Mouse (Mus musculus) left cerebral cortex, postnatal 14 days (tissue): ENCODE results near the gene Zfhx3. TPM values are rescaled to one million over a fixed set of nuclear protein-coding genes. Genes with fewer than 3 reads are reported as not detected.
A peak's percentile ranks its signal among the peaks of the same experiment; 100 is the strongest.

ENCODE experiments used
- DNase-seq, 2 experiments: peaks; one replicate each; pipeline ENCODE4 v3.0.0; 2021 to 2022; ENCODE audit warnings: low spot score in 2 of 2, mixed read lengths in 1 of 2
- intact Hi-C: fragments of 180-260 bp; cut with DNase I; formaldehyde crosslinking; loops from one replicate; pipeline ENCODE4 v1.15.1; 2025
- total RNA-seq, 2 experiments: library from RNA; stranded (reverse); gene quantifications; 2 replicates each; pipeline ENCODE4 v1.2.3; 2021

Gene Zfhx3
- total RNA-seq, 2 experiments from 2014 or later: 4.1 to 4.2 TPM

- intact Hi-C loops: no loop called here
- no peak for DNase-seq
Observed at GRCm38 (mm10) chr8:108215026-108215425, 272.6 kb downstream of the Zfhx3 start.

DNA sequence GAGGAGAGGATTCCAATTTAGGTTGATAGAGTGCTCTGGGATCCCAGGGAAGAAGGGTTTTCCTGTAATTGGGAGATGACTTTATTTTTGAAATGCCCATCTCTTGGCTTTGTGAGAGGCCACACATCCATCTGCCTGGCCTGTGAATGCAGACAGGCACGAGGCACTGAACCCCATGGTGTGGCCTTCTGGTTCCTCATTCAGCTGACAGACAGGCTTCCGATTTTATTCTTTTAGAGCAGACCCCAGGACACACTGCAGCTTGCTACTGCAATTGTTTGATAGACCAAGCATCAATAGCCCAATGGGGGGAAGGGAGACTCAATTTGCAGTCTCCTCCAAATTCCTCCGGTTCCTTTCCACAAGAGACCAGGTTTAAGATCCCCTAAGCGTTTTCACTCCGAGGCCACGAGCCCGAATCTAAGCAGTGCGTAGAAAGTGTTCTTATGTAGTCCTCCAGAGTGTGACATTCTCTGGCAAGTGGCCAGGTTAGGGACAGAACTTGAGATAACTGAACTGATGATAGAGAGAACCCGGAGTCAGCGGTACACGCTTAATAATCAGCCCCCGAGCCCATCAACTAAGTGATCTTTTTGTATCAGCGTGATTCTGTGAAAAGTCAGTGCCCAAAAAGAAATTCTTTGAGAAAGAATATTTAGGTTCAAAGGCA is 275.9 kb downstream of the Zfhx3 start:
- intact Hi-C loops: no loop called here
- DNase-seq: no peak

DNA sequence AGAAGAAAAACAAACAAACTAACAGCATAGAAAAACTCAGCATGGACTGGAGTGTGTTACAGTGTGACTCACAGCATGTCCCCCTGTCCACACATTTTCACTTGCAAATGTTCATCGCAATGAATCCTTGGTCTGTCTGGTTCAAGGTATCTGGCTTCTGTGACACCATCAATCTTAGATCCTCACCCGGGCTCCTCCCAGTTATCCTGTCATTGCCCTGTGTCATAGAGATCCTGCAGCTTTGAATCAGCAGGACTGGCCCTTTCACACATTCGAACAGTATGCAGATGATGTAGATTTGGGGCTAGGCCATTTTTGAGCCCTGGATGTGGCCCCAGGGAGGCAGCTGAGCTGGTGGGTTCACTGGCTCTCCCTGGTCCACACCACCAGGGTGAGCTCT is 278.1 kb downstream of the Zfhx3 start:
- intact Hi-C loops: no loop called here
- no peak for DNase-seq

- intact Hi-C loops: no loop called here
- DNase-seq: no peak
Observed at GRCm38 (mm10) chr8:108222091-108222490, 279.6 kb downstream of the Zfhx3 start.

DNA sequence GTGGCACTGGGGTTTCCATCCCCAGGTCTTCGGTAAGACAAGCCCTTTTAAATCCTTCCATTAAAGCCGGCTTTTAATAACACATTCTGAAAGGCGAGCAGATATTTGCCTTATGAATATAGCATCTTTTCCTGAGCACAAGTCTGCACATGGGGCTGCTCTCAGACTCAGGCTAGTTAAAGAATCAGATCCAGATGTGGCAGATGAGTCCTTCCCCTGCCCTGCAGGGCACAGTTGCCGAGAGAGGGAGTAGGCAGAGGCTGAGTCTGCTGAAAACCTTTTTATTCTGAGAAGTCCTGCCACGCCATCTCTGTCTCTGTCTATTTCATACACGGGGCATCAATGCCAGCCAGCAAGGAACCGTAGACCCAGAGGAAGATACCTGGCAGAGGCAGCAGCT is 289.9 kb downstream of the Zfhx3 start:
- DNase-seq: no peak
- intact Hi-C loops: no loop called here

GRCm38 (mm10) chr8:108234481-108234880 is 292.0 kb downstream of the Zfhx3 start:
- intact Hi-C loops: no loop called here
- no peak for DNase-seq

DNA sequence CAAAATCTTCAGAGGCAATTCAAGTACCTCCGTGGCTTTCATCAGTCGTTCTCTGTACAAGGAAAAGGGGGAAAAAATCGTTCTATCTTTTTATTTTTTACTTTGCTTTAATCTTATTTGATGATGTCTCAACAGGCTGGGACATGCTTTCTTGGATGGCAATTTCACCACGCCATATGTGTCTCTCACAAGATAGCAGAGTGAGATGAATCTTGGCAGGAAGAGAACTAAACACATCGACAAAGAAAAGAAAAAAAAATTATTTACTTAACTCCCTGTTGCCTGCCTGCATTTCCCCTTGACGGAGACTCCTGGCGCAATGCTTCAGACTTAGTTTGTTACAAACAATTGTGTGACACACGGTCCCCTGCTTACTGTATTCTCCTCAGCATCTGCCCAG is 294.3 kb downstream of the Zfhx3 start:
- intact Hi-C loops: no loop called here
- DNase-seq: peak in 1 of 2 experiments; percentile 10

GRCm38 (mm10) chr8:108239531-108239930 is 297.1 kb downstream of the Zfhx3 start:
- intact Hi-C loops: no loop called here
- DNase-seq: peak; percentile 12 to 19

DNA sequence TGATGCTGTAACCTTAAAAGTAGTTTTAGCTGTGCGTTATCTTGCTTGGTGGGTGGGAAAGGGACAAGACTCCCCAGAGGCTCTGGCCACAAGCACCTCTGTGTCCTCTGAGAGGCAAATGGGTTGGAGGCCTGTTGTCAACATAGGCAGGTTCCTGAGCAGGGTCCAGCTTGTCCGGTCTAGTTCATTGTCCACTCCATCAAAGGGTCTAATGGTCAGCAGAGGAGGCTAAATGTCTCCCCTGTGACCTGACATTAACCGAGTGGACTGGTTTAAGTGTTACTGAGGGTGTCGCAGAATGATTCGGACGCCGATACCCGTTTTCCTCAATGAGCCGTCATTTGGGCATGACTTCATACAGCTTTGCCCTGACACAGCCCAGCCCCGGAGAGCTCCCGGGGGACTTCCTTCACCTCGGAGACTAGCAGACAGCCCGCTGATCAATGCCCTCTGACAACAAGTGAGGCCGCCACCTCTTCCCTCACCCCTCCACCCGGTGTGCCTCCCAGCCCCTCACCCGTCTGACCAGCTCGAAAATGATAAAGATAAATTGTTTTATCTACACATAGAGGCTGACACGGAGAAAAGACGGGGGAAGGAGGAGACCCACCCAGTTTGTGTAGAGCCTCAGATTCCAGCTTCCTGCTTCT is 298.7 kb downstream of the Zfhx3 start:
- intact Hi-C loops: loop anchor here (5.0 kb wide), 1 partner anchor 461 kb away; no protein-coding TSS in a partner anchor

DNA sequence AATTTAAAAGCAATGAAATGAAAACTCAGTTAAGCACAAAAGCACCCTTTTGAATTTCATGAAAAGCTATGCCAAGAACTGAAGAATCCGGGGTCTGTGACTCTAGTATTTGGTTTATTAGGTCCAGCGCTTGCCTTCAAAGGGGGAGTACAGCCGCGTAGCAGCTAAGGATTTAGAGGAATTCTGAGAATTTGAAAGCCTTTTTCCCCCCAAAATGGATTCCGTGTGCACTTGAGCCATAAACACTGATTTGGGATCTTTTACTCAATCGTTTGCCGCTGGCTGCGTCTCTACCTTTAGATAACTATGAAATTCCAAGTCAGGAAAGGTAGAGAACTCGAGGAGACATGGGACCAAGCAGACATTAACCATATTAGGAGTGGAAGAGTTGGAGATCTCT is 300.8 kb downstream of the Zfhx3 start:
- DNase-seq: no peak
- intact Hi-C loops: loop anchor here (5.0 kb wide), 1 partner anchor 459 kb away; no protein-coding TSS in a partner anchor

More for the DNA sequence above, 298.7 kb downstream of the Zfhx3 start:
- no peak for DNase-seq

GRCm38 (mm10) chr8:108244636-108245494 is 302.4 kb downstream of the Zfhx3 start:
- DNase-seq: no peak
- intact Hi-C loops: loop anchor here (5.0 kb wide), 2 partner anchors 298 to 457 kb away; no protein-coding TSS in a partner anchor

- intact Hi-C loops: loop anchor here (5.0 kb wide), 1 partner anchor 298 kb away; no protein-coding TSS in a partner anchor
- no peak for DNase-seq
Observed at GRCm38 (mm10) chr8:108245575-108245974, 303.1 kb downstream of the Zfhx3 start.

GRCm38 (mm10) chr8:108246035-108246933 is 303.8 kb downstream of the Zfhx3 start:
- DNase-seq: no peak
- intact Hi-C loops: loop anchor here (5.0 kb wide), 1 partner anchor 299 kb away; no protein-coding TSS in a partner anchor

GRCm38 (mm10) chr8:108246934-108247417 is 304.5 kb downstream of the Zfhx3 start:
- intact Hi-C loops: loop anchor here (5.0 kb wide), 1 partner anchor 300 kb away; no protein-coding TSS in a partner anchor
- DNase-seq: no peak

GRCm38 (mm10) chr8:108264593-108265160 is 322.2 kb downstream of the Zfhx3 start:
- intact Hi-C loops: no loop called here

GRCm38 (mm10) chr8:108277960-108278359 is 335.5 kb downstream of the Zfhx3 start:
- intact Hi-C loops: no loop called here

More at GRCm38 (mm10) chr8:108264593-108265160, 322.2 kb downstream of the Zfhx3 start:
- no peak for DNase-seq

GRCm38 (mm10) chr8:108281981-108282380 is 339.5 kb downstream of the Zfhx3 start:
- DNase-seq: peak in 1 of 2 experiments; percentile 4
- intact Hi-C loops: no loop called here

More at GRCm38 (mm10) chr8:108277960-108278359, 335.5 kb downstream of the Zfhx3 start:
- DNase-seq: no peak

DNA sequence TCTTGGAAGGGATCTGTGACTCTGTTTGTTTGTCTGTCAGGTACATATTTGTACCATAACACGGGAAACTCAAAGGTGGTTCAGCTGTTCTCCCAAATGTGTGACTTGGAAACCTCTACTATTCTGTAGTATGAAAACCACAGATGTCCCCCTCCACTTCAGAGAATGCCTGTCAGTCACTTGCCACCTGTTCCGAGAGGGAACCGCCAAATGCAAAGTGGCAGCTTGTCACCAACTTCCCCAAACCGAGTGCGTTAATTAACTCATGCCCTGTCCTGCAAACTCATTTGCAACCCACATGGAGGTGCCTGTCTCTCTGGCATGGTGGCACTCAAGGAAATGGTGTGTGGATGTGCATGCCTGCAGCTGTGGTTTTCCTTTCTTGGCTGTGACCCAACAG is 343.7 kb downstream of the Zfhx3 start:
- intact Hi-C loops: no loop called here
- DNase-seq: no peak
